Mouse (Mus musculus): Measurements from ENCODE around the gene Ccdc78. TPM values are rescaled to one million over a fixed set of nuclear protein-coding genes. Genes with fewer than 3 reads are reported as not detected.
A peak's percentile ranks its signal among the peaks of the same experiment; 100 is the strongest.

Gene Ccdc78
- total RNA-seq, 2 experiments from 2014 or later = 0.14 TPM; not detected in 1

DNA sequence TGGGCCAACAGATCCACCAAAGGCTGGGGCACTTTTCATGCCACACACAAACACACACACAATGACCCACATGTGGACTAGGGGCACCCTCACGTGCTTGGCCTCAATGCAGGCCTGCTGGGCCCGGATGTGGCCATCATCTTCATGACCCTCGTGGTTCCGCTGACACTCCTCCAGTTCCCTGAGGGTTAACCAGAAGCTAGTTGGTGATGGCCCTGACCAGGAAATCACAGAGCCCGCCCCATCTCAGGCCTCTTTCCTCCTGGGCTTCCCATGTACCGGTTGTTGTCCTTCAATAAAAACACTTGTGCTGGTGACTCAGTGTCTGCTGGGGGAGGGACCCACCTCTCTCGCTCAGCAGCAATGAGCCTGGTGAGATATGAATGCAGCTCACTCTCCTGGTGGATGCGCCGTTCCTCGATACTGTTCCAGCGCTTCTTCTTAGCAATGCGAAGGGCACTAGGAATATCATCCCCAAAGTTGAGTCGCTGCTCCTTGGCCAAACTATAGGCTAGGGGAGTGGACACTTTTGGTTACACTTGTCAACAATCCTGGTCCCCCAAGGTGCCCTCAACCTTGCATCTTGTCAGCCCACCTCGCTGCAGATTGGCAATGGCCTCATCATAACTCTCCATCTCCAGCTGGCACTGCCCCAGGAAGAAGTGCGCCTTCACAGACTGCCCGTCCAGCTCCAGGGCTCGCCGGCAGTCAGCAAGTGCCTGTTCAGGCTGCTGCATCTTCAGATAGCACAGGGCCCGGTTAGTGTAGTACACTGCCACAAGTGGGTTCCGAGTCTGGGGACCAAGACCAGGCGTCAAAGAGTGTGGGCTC, 45.3 kb downstream of the Ccdc78 start:
- intact Hi-C loops (cut with DNase I) = no loop called here
- DNase-seq = peak in 1 of 2 experiments; percentile 50

- intact Hi-C loops (cut with DNase I) = no loop called here
Observed at GRCm38 (mm10) chr17:25832436-25833290, 46.3 kb downstream of the Ccdc78 start.

DNA sequence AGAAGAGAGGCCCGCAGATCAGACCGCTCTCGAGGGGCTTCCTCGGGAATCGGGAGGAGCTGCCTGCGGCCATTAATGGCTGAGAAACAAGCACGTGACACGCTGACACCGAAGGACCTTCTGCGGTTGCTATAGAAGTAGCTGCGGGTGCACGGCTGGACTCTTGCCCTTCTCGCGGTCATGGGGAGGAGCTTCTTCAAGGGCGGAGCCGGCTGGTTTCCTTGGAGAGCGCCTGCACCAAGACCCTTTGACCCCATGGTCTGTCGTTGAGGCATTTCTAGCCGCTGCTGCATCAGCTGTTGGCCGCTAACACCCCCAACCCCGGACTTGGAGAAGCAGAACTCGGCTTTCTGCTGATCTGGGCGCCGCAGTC, 46.9 kb downstream of the Ccdc78 start, which contains the start of gene Stub1:
Gene Stub1, minus strand, starts transcription at position 114 of the 373 bp plus-strand sequence.
- intact Hi-C loops (cut with DNase I) = no loop called here
- DNase-seq = peak; percentile 95 to 96

More at GRCm38 (mm10) chr17:25832436-25833290, 46.3 kb downstream of the Ccdc78 start:
- peak; percentile 100 for DNase-seq

- DNase-seq = peak; percentile 56 to 64
- intact Hi-C loops (cut with DNase I) = no loop called here
Observed at GRCm38 (mm10) chr17:25833961-25834594, 47.7 kb downstream of the Ccdc78 start.

DNA sequence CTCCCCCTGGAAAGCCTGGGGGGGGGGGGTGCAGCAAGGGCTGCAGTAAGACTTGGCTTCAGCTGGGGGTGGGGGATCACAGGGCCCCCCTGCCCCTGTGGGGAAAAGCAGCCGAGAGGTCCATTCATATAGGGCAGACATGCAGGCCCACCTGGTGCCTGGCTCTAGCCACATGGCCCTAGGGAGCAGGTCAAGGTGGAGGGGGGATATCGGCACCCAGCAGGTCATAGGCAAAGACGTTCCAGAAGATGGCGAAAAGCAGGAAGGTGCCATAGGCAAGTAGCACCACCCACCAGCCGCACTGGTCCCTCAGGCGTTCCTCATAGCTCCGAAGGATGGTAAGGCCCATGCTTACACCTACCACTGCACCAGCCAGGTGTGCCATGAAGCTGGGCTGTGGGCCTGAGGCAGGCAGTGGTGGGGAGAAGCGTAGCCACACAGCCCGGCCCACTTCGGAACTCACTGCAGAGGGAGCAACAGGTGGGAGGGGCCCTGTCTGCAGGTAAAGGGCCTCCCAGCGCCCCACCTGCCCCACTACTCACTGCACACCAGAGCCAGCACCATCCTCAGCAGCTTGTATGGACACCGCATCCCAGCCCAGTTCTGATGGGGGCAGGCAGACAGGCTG, 48.3 kb downstream of the Ccdc78 start:
- DNase-seq = no peak
- intact Hi-C loops (cut with DNase I) = no loop called here

DNA sequence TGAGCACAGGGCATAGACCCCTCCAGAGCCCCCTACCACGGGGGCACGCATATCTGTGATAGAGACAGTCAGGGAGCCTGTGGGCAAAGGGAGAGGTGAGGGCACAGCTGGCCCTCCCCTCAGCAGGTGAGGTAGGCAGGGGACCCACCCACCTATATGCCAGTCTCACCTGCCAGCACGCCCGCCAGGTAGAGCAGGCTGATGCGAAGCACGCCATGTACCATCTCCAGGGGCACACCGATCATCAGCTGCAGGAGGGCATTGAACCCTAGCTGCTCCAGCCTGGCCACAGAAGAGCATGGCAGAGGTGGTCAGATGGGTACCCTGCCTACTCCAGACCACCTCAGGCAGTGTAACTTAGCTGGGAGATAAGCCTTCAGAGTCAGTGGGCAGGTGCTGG, 48.9 kb downstream of the Ccdc78 start:
- DNase-seq = no peak
- intact Hi-C loops (cut with DNase I) = no loop called here

GRCm38 (mm10) chr17:25835816-25836215, 49.4 kb downstream of the Ccdc78 start:
- intact Hi-C loops (cut with DNase I) = no loop called here
- DNase-seq = no peak

DNA sequence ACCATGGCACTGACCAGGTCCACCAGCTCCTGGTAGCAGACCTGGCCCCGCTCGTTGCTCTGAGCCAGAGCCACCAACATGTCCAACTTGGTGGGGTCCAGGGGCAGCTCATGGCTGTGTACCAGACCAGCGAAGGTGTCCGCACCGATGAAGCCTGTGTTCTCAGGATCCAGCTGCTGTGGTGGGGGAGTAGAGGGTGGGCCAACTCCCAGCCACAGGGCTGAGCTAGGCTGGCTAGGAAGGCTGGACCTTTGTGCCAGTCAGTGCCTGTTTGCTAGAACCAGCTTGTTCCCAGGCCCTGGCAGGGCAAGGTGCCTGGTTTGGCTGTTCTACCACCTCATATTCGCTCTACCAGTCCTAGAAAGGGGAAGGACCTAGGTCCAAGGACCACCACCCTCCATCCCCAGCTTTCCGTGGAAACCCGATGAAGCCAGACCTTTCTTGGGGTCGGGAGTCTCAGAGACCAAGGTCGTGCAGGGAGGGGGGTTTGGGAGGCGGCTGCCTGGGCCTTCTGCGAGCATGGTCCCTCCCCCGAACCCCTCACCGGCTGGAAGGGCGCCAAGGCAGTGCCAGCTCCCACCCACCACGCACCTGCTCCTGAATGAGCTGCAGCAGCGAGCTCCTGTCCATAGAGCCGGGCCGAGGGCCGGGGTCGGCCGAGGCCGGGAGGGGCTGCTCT, 50.2 kb downstream of the Ccdc78 start:
- intact Hi-C loops (cut with DNase I) = no loop called here
- DNase-seq = no peak

DNA sequence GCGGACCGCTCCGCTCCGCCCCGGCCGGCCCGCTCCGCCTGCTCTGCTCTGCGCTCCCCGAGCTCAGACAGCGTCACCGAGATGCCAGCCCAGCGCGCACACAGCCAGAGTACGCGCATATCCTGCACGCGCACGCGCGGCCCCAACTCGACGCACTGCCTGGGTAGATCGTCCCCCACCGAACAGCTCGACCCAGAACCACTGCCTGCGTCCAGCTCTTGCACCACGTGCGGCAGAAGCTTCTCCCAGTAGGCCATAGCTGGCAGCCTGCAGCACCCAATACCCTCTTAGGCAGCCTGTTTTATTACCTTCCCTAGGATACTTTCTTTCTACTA, 50.7 kb downstream of the Ccdc78 start, which contains the start of gene Rhbdl1:
Gene Rhbdl1, minus strand, starts transcription at position 220 of the 335 bp plus-strand sequence.
- peak; percentile 80 to 84 for DNase-seq
- intact Hi-C loops (cut with DNase I) = no loop called here

DNA sequence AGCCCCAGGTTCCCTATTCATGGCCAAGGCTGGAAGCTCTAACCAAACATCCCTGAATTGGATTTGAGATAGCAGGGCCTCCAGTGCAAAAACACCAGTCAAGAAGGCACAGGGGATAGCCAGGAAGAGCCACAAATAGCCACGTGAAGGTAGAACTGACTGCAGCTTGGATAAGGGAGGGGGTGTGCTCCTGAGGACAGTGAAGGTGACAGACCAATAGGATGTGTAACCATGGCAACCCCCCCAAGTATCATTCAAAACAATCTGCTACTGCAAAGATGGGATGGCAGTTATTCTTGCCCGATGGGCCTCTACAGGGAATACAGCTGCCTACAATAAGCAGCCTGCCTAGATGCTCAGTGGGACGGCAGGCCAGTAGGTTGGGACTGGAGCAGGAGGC, 51.2 kb downstream of the Ccdc78 start:
- intact Hi-C loops (cut with DNase I) = no loop called here
- no peak for DNase-seq

DNA sequence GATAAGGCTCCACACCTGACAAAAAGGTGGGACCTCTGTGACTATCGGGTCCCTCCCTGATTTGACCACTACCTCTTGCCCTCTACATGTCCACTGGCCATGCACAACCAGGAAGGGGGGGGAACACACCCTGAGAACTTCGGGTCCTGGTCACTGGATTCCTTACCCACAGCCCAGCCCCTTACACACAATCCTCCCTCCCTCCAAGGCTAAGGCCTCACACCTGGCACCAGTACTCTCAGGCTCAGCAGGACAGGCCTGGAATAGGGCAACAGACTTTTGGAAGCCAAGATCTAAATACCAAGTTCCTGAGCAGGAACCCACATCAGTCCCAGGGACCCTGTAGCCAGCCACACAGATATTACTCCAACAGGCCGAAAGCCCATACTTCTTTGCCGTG, 52.5 kb downstream of the Ccdc78 start:
- intact Hi-C loops (cut with DNase I) = no loop called here
- no peak for DNase-seq

DNA sequence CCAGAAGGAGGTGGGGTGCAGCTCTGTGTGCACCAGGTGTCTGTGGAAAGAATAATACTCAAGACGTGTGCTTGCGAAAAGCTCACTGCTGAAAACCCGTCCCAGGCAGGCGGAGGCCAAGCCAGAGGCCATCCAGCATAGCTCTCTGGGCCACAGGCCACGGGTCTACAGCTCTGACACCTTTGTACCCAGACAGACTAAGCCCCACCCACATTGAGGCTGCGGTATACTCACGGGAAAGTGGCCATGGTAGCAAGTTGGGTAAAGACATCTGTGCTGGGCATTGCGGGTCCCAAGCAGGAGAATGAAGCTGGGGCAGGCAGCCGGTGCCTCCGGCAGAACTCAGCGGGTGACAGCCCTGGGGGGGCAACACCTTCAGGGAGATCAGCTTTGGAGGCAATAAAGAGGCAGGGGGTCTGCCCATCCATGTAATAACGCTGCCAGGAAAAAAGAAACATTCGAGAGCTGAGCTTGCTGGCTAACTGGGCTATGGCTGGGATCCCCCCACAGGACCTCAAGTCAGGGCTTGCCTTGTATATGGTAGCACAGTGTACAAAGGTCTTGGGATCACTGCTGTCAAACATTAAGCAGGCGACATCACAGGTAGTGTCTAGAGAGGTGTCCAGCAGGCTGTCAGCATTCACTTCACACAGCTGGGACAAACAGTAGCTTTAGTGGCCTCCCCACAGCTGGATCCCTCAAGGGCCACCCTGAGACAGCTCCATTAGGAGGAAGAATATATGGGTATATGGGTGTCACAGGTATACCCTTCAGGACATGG, 53.3 kb downstream of the Ccdc78 start:
- no peak for DNase-seq
- intact Hi-C loops (cut with DNase I) = no loop called here

Small RNAs within 50 kb of the gene (microRNA-seq; reads per million reads assigned to microRNA genes)
- gene Gm25083 = 0 reads per million in 2 experiments
- 1.2 to 1.7 reads per million in 2 experiments for gene Mir3082
- gene Mir6966 = 0.70 to 3.6 reads per million in 2 experiments

Other genes with a start within 250 kb of the Ccdc78 start
- under 1 TPM; 0.72 to 0.93 TPM for gene Sox8, start 215.9 kb upstream of the Ccdc78 start, total RNA-seq (2021)
- gene Lmf1, start 207.5 kb upstream of the Ccdc78 start, total RNA-seq (2021) = 10 to 100 TPM; 25.4 to 27.0 TPM
- gene Gng13, start 69.4 kb upstream of the Ccdc78 start, total RNA-seq (2021) = 1 to 10 TPM in 1 of 2 experiments, under 1 TPM in 1; 0.38 to 1.9 TPM
- 1 to 10 TPM; 4.2 to 5.1 TPM for gene Chtf18, start 59.2 kb upstream of the Ccdc78 start, total RNA-seq (2021)
- 1 to 10 TPM; 4.6 to 5.7 TPM for gene Rpusd1, start 58.9 kb upstream of the Ccdc78 start, total RNA-seq (2021)
- not detected for gene Mslnl, start 50.5 kb upstream of the Ccdc78 start, total RNA-seq (2021)
- 10 to 100 TPM; 38.5 to 40.6 TPM for gene Msln, start 32.2 kb upstream of the Ccdc78 start, total RNA-seq (2021)
- gene Narfl, start 12.8 kb upstream of the Ccdc78 start, total RNA-seq (2021) = 10 to 100 TPM; 43.2 to 49.3 TPM
- 10 to 100 TPM; 23.8 to 25.7 TPM for gene Haghl, start 907 bp upstream of the Ccdc78 start, total RNA-seq (2021)
- 10 to 100 TPM; 37.8 to 38.9 TPM for gene Fam173a, start 6.3 kb downstream of the Ccdc78 start, total RNA-seq (2021)
- gene AC134908.4, start 9.1 kb downstream of the Ccdc78 start, total RNA-seq (2021) = not detected
- gene Metrn, start 10.6 kb downstream of the Ccdc78 start, total RNA-seq (2021) = 10 to 100 TPM; 59.7 to 60.9 TPM
- gene Fbxl16, start 22.5 kb downstream of the Ccdc78 start, total RNA-seq (2021) = 1 to 10 TPM in 1 of 2 experiments, under 1 TPM in 1; 0.67 to 1.2 TPM
- gene Wdr24, start 37.0 kb downstream of the Ccdc78 start, total RNA-seq (2021) = 10 to 100 TPM; 10.1 to 12.2 TPM
- gene Jmjd8, start 42.3 kb downstream of the Ccdc78 start, total RNA-seq (2021) = 10 to 100 TPM; 33.7 to 34.5 TPM
- gene Stub1, start 46.8 kb downstream of the Ccdc78 start, total RNA-seq (2021) = 100 to 1,000 TPM; 123 to 132 TPM
- gene Rhbdl1, start 50.7 kb downstream of the Ccdc78 start, total RNA-seq (2021) = 1 to 10 TPM; 2.2 to 2.6 TPM
- gene Gm20683, start 55.2 kb downstream of the Ccdc78 start, total RNA-seq (2021) = 1 to 10 TPM; 4.2 to 4.7 TPM
- 10 to 100 TPM; 80.4 to 86.5 TPM for gene Rhot2, start 58.3 kb downstream of the Ccdc78 start, total RNA-seq (2021)
- gene Wdr90, start 74.9 kb downstream of the Ccdc78 start, total RNA-seq (2021) = 1 to 10 TPM; 3.9 to 6.2 TPM
- 100 to 1,000 TPM; 191 to 218 TPM for gene Mcrip2, start 82.2 kb downstream of the Ccdc78 start, total RNA-seq (2021)
- 10 to 100 TPM; 15.4 to 15.7 TPM for gene Mettl26, start 88.5 kb downstream of the Ccdc78 start, total RNA-seq (2021)
- gene Wfikkn1, start 94.3 kb downstream of the Ccdc78 start, total RNA-seq (2021) = under 1 TPM; 0.62 to 0.96 TPM
- gene Rab40c, start 133.1 kb downstream of the Ccdc78 start, total RNA-seq (2021) = 10 to 100 TPM; 13.4 to 18.8 TPM
- gene Pigq, start 158.4 kb downstream of the Ccdc78 start, total RNA-seq (2021) = 10 to 100 TPM; 76.6 to 78.5 TPM
- not detected for gene Nhlrc4, start 158.4 kb downstream of the Ccdc78 start, total RNA-seq (2021)
- gene A930017K11Rik, start 166.0 kb downstream of the Ccdc78 start, total RNA-seq (2021) = not detected
- 10 to 100 TPM; 12.6 to 13.5 TPM for gene Capn15, start 199.2 kb downstream of the Ccdc78 start, total RNA-seq (2021)